Mouse (Mus musculus): ENCODE data around the gene Tmem163. TPM values are rescaled to one million over a fixed set of nuclear protein-coding genes. Genes with fewer than 3 reads are reported as not detected.

Tmem163 gene
- polyA plus RNA-seq, 1 experiment from 2014 or later = 23.2 TPM

DNA sequence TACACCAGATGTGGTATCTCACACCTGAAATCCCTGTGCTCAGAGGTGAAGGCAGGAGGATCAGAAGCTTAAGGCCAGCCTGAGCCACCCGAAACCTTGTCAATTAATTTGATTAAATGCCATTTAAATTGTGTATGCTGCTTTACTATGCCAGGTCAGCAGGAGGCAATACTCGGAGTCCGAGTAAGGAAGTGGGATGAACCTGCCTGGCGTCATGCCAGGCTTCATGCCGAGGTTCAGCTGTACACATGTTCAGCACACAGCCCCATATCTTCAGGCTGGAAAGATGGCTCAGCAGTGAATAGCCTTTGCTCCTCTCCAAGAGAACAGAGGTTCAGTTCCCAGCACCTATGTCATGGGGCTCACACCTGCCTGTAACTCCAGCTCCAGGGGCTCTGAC, 142.9 kb downstream of the Tmem163 start:
- Histone ChIP-seq H3K9ac (ENCODE audit: low read length) (no peak overlapping the region; the same call in 1 of the 2 replicates), H3K4me3 (ENCODE audit: low read depth, low read length) (no peak overlapping the region), H3K4me2 (ENCODE audit: low read length) (peak overlapping the region; percentile 38), H3K9me3 (replicated peaks; ENCODE audit: control insufficient read depth, low read length) (no peaks in the 10 kb centered on the region), H3K36me3 (ENCODE audit: control insufficient read depth, insufficient read depth, low read length) (no peaks in the 10 kb centered on the region), H3K27me3 (replicated peaks; ENCODE audit: control insufficient read depth, insufficient read depth, low read length) (peaks cover 26% of the 10 kb centered on the region; the same call in 1 of the 2 replicates), H3K4me1 (ENCODE audit: control insufficient read depth, insufficient read depth, low read length) (peaks cover 18% of the 10 kb centered on the region), H3K27ac (ENCODE audit: low read depth, low read length) (peak overlapping the region; percentile 40; the same call in 1 of the 2 replicates)
- ATAC-seq = no peak
- DNase-seq (ENCODE audit: low spot score) = peak; percentile 23
- 20% methylated on average over 5 of the region's 5 CpGs for WGBS

DNA sequence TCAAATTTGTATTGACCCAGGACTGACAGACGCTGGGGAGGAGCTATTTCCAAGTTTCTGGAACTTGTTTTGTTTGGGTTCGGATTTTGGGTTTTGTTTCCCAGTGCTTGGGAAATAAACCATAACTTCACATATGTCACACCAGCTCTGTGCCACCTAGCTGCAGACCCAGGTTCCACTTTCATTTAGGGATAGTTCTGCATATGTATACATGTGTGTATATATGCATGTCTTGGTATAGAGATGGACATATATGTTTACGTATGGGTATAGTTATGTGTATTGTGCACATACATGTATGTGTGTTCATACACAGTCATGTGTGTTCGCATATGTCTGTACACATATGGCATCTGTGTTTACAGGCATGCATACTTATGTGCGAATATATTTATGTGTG, 147.6 kb downstream of the Tmem163 start:
- ATAC-seq = peak; percentile 40
- H3K27me3 ChIP-seq (replicated peaks; ENCODE audit: control insufficient read depth, insufficient read depth, low read length) = peaks cover 41% of the 10 kb centered on the region
- WGBS = 48% methylated on average over 5 of the region's 5 CpGs

DNA sequence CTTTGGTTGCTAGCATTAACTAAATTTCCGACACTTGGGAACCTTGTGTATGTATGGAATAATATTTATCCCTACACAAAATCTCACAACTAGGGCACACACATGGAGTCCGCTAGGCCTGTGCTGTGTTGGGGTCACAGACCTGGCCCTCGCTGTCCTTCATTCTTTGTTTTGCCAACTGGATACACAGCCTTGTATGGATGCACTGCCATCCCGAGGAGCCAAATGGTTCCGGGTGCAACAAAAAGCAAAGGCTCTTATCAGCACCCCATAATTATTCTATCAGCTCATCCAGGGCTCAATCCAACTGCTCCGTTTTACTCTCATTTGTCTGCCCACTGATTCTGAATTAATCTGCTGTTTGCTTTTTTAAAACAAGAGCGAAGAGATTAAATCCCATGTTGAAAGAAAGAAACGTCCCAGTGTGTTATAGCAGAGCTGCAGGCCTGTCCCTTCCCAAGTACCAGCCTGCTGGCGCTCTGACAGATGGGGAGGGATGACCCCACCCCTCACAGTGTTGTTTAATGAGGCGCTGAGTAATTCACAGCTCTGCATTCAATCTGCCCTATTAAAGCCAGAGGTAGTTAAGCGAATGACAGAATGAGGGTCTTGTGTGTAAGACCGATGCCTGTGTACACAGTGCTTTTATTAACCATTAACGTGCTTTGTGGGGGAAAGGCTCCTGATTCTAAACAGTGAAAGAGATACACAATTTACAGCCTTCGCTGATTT, 148.3 kb downstream of the Tmem163 start:
- Histone ChIP-seq H3K27me3 (replicated peaks; ENCODE audit: control insufficient read depth, insufficient read depth, low read length) (peaks cover 36% of the 10 kb centered on the region), H3K9ac (ENCODE audit: low read length) (peak overlapping the region; percentile 35; the same call in 1 of the 2 replicates)
- WGBS = 8% methylated on average over 14 of the region's 14 CpGs

More for the DNA sequence above, 147.6 kb downstream of the Tmem163 start:
- Histone ChIP-seq H3K36me3 (ENCODE audit: control insufficient read depth, insufficient read depth, low read length) (no peaks in the 10 kb centered on the region), H3K9me3 (replicated peaks; ENCODE audit: control insufficient read depth, low read length) (no peaks in the 10 kb centered on the region), H3K4me2 (ENCODE audit: low read length) (peak overlapping the region; percentile 30), H3K9ac (ENCODE audit: low read length) (no peak overlapping the region), H3K4me3 (ENCODE audit: low read depth, low read length) (no peak overlapping the region), H3K4me1 (ENCODE audit: control insufficient read depth, insufficient read depth, low read length) (peaks cover 20% of the 10 kb centered on the region), H3K27ac (ENCODE audit: low read depth, low read length) (peak overlapping the region; percentile 83; the same call in 1 of the 2 replicates)
- no peak for DNase-seq (ENCODE audit: low spot score)

DNA sequence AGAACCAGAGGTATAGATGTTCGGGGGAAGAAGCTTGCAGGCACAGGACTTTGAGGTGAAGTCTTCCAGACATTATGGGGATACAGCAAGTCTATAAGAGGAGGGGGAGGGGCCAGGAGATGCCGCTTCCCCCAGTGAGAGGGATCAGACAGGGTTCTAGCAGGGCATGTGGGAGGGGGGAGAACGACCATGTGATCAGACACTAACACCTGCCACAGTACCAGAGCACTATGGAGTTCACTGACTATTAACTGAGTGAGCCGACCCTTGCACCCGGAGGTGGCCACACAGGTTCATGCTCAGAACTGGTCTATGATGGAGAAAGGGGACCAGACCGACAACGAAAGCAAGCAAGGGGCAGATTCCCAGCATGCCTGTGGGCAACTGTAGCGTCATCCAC, 156.0 kb downstream of the Tmem163 start:
- H3K4me1 ChIP-seq (ENCODE audit: control insufficient read depth, insufficient read depth, low read length) = no peaks in the 10 kb centered on the region
- no peaks in the 10 kb centered on the region for H3K36me3 ChIP-seq (ENCODE audit: control insufficient read depth, insufficient read depth, low read length)
- no peaks in the 10 kb centered on the region for H3K9me3 ChIP-seq (replicated peaks; ENCODE audit: control insufficient read depth, low read length)
- no peak overlapping the region for H3K27ac ChIP-seq (ENCODE audit: low read depth, low read length)
- no peak for ATAC-seq
- 0 out of 2 replicates have a peak, but pooled peaks cover 11% of the 10 kb centered on the region for H3K27me3 ChIP-seq (replicated peaks; ENCODE audit: control insufficient read depth, insufficient read depth, low read length)
- WGBS = 93% methylated on average over 8 of the region's 8 CpGs
- DNase-seq (ENCODE audit: low spot score) = no peak
- no peak overlapping the region for H3K9ac ChIP-seq (ENCODE audit: low read length)
- H3K4me3 ChIP-seq (ENCODE audit: low read depth, low read length) = no peak overlapping the region
- H3K4me2 ChIP-seq (ENCODE audit: low read length) = no peak overlapping the region

More for the DNA sequence above, 148.3 kb downstream of the Tmem163 start:
- ATAC-seq = peak; percentile 98
- Histone ChIP-seq H3K9me3 (replicated peaks; ENCODE audit: control insufficient read depth, low read length) (no peaks in the 10 kb centered on the region), H3K4me3 (ENCODE audit: low read depth, low read length) (no peak overlapping the region), H3K36me3 (ENCODE audit: control insufficient read depth, insufficient read depth, low read length) (no peaks in the 10 kb centered on the region), H3K27ac (ENCODE audit: low read depth, low read length) (peak overlapping the region; percentile 83), H3K4me1 (ENCODE audit: control insufficient read depth, insufficient read depth, low read length) (peaks cover 14% of the 10 kb centered on the region), H3K4me2 (ENCODE audit: low read length) (peak overlapping the region; percentile 30)
- peak; percentile 96 for DNase-seq (ENCODE audit: low spot score)

DNA sequence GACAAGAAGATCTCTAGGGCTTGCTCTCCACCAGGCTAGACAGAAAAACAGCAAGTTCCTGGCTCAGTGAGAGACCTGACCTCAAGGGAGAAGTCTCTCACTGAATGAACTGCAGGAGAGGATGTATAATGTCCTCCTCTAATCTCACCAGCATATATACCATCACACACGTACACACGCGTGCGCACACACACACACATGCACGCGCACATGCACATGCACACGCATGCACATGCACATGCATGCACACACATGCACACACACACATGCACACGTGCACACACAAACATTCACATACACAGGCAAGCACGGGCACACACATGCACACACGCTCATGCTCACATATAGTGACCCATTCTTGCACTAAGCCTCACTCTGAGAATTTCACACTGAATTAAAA, 164.5 kb downstream of the Tmem163 start:
- no peak overlapping the region for H3K4me2 ChIP-seq (ENCODE audit: low read length)
- no peak overlapping the region for H3K9ac ChIP-seq (ENCODE audit: low read length)
- no peaks in the 10 kb centered on the region for H3K27me3 ChIP-seq (replicated peaks; ENCODE audit: control insufficient read depth, insufficient read depth, low read length)
- H3K27ac ChIP-seq (ENCODE audit: low read depth, low read length) = no peak overlapping the region
- 98% methylated on average over 10 of the region's 10 CpGs for WGBS
- no peaks in the 10 kb centered on the region; the same call in 1 of the 2 replicates for H3K9me3 ChIP-seq (replicated peaks; ENCODE audit: control insufficient read depth, low read length)
- no peaks in the 10 kb centered on the region for H3K4me1 ChIP-seq (ENCODE audit: control insufficient read depth, insufficient read depth, low read length)
- H3K36me3 ChIP-seq (ENCODE audit: control insufficient read depth, insufficient read depth, low read length) = no peaks in the 10 kb centered on the region
- DNase-seq (ENCODE audit: low spot score) (no peak), ATAC-seq (no peak)
- H3K4me3 ChIP-seq (ENCODE audit: low read depth, low read length) = no peak overlapping the region

DNA sequence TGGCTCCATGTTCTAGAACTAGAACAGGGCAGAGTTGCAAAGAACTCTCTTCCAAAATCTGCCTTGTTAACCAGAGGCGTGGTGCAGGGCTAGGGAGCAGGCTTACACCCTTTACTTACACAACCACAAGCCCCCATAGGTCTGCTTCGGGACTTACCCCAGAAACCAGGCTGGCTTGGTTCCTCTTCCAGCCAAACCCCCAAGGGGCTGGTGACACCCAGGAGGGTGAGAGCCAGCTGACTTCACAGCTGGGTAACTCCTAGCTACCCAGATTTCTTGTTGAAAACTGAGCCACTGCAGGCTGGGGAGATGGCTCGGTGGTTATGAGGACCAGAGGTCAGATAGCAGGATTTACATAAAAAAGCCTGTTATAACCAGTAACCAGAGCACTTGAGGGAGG, 164.9 kb downstream of the Tmem163 start:
- DNase-seq (ENCODE audit: low spot score) (no peak), ATAC-seq (no peak)
- H3K9ac ChIP-seq (ENCODE audit: low read length) = no peak overlapping the region
- no peaks in the 10 kb centered on the region for H3K4me1 ChIP-seq (ENCODE audit: control insufficient read depth, insufficient read depth, low read length)
- H3K27me3 ChIP-seq (replicated peaks; ENCODE audit: control insufficient read depth, insufficient read depth, low read length) = no peaks in the 10 kb centered on the region
- 89% methylated on average over 3 of the region's 3 CpGs for WGBS
- no peak overlapping the region for H3K4me2 ChIP-seq (ENCODE audit: low read length)
- no peaks in the 10 kb centered on the region for H3K36me3 ChIP-seq (ENCODE audit: control insufficient read depth, insufficient read depth, low read length)
- H3K27ac ChIP-seq (ENCODE audit: low read depth, low read length) = no peak overlapping the region
- H3K4me3 ChIP-seq (ENCODE audit: low read depth, low read length) = no peak overlapping the region
- no peaks in the 10 kb centered on the region; the same call in 1 of the 2 replicates for H3K9me3 ChIP-seq (replicated peaks; ENCODE audit: control insufficient read depth, low read length)

DNA sequence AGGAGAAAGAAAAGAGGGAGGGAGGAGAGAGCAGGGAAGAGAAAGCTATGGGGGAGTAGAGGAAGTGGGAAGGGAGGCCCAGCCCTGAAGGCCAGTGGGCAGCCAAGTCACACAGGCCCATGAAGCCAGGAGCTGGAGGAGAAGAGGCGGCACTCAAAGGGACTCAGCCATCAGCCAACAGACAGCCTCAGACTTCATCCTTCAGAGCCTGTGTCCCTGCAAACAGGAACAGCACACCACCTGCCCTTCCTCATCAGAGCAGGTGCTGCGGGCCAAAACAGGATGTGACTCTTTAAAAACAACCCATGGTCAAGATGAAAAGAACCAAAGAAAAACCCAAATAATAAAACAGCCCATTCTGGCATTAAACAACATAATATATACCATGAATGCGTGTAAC, 165.7 kb downstream of the Tmem163 start:
- Histone ChIP-seq H3K4me1 (ENCODE audit: control insufficient read depth, insufficient read depth, low read length) (no peaks in the 10 kb centered on the region), H3K4me2 (ENCODE audit: low read length) (no peak overlapping the region), H3K9ac (ENCODE audit: low read length) (no peak overlapping the region), H3K4me3 (ENCODE audit: low read depth, low read length) (no peak overlapping the region), H3K27me3 (replicated peaks; ENCODE audit: control insufficient read depth, insufficient read depth, low read length) (no peaks in the 10 kb centered on the region), H3K36me3 (ENCODE audit: control insufficient read depth, insufficient read depth, low read length) (no peaks in the 10 kb centered on the region), H3K27ac (ENCODE audit: low read depth, low read length) (no peak overlapping the region), H3K9me3 (replicated peaks; ENCODE audit: control insufficient read depth, low read length) (no peaks in the 10 kb centered on the region; the same call in 1 of the 2 replicates)
- no peak for DNase-seq (ENCODE audit: low spot score)
- ATAC-seq = no peak
- WGBS = 93% methylated on average over 3 of the region's 3 CpGs

DNA sequence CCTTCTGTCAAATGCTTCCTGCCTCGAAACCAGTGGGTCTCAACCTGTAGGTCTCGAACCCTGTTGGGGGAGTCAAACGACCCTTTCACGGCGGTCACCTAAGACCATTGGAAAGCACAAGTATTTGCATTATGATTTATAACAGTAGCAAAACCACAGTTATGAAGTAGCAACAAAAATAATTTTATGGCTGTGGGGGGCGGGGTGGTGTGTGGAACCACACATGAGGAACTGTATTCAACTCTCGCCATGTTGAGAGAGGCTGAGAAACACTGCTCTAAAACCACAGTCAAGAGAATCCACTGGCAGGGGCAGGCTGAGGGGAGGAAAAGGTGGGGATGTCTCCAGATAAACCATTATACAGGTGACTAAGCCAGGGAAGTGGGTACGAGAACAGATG, 166.2 kb downstream of the Tmem163 start:
- Histone ChIP-seq H3K9ac (ENCODE audit: low read length) (no peak overlapping the region), H3K4me2 (ENCODE audit: low read length) (no peak overlapping the region), H3K4me3 (ENCODE audit: low read depth, low read length) (no peak overlapping the region), H3K4me1 (ENCODE audit: control insufficient read depth, insufficient read depth, low read length) (0 out of 2 replicates have a peak, but pooled peaks cover under 1% of the 10 kb centered on the region), H3K27me3 (replicated peaks; ENCODE audit: control insufficient read depth, insufficient read depth, low read length) (no peaks in the 10 kb centered on the region), H3K27ac (ENCODE audit: low read depth, low read length) (no peak overlapping the region), H3K9me3 (replicated peaks; ENCODE audit: control insufficient read depth, low read length) (no peaks in the 10 kb centered on the region; the same call in 1 of the 2 replicates), H3K36me3 (ENCODE audit: control insufficient read depth, insufficient read depth, low read length) (no peaks in the 10 kb centered on the region)
- ATAC-seq (no peak), DNase-seq (ENCODE audit: low spot score) (no peak)
- WGBS = 89% methylated on average over 8 of the region's 8 CpGs

DNA sequence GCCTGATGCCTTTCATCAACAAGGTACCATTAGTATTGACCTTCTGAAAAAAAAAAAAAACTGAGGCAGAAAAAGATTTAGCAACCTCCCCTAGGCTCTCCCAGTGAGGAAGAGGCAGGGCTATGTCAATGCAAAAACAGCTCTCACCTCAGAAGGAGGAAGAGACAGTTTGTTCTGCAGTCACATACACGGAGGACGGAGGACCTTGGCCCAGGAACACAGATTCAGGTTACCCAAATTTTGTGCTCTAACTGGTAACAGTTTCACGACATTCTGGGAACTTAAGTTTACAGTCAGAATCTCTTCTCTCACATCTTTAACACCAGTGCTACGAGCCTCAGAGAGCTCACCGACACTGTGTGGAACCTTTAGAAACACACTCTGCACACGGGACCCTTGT, 166.6 kb downstream of the Tmem163 start:
- ATAC-seq (no peak), DNase-seq (ENCODE audit: low spot score) (no peak)
- Histone ChIP-seq H3K4me2 (ENCODE audit: low read length) (no peak overlapping the region), H3K4me3 (ENCODE audit: low read depth, low read length) (no peak overlapping the region), H3K27me3 (replicated peaks; ENCODE audit: control insufficient read depth, insufficient read depth, low read length) (no peaks in the 10 kb centered on the region), H3K9me3 (replicated peaks; ENCODE audit: control insufficient read depth, low read length) (no peaks in the 10 kb centered on the region; the same call in 1 of the 2 replicates), H3K4me1 (ENCODE audit: control insufficient read depth, insufficient read depth, low read length) (0 out of 2 replicates have a peak, but pooled peaks cover 2% of the 10 kb centered on the region), H3K27ac (ENCODE audit: low read depth, low read length) (no peak overlapping the region), H3K36me3 (ENCODE audit: control insufficient read depth, insufficient read depth, low read length) (no peaks in the 10 kb centered on the region), H3K9ac (ENCODE audit: low read length) (no peak overlapping the region)
- WGBS = 88% methylated on average over 6 of the region's 6 CpGs

Data from forebrain, embryonic 14.5 days (tissue).